Mouse (Mus musculus): Measurements from ENCODE around the gene Mindy4. TPM values are rescaled to one million over a fixed set of nuclear protein-coding genes. Genes with fewer than 3 reads are reported as not detected.

Mindy4 gene
- polyA plus RNA-seq, 1 experiment from 2014 or later, result 16.2 TPM

DNA sequence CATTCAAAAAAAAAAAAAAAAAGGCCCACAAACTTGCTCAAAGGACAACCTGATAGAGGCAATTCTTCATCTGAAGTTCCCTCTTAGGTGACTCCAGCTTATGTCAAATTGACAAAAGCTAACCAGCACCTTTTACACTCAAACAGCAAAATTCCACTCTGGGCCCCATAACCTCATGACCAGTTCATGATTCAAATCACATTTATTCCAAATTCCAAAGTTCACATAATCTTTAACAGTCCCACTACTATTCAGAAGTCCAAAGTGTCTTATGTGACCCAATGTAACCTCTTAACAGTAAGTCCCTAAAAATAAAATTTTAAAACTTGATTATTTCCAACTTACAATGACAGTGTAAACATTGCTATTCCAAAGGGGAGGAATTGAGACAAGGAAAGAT is 13.8 kb upstream of the Mindy4 start:
- H3K9ac ChIP-seq (ENCODE audit: low read depth, low read length), result no peak overlapping the region
- H3K27me3 ChIP-seq (replicated peaks; ENCODE audit: control insufficient read depth, insufficient read depth, low read length), result no peaks in the 10 kb centered on the region
- H3K36me3 ChIP-seq (ENCODE audit: control insufficient read depth, insufficient read depth, low read length), result no peaks in the 10 kb centered on the region
- no peak for ATAC-seq (ENCODE audit: low read depth)
- no peak overlapping the region for H3K4me2 ChIP-seq (ENCODE audit: low read depth, low read length)
- DNase-seq (ENCODE audit: low spot score), result no peak
- no peaks in the 10 kb centered on the region for H3K9me3 ChIP-seq (ENCODE audit: control insufficient read depth, low read length)
- H3K4me3 ChIP-seq (ENCODE audit: low read depth, low read length), result no peak overlapping the region
- H3K27ac ChIP-seq (replicated peaks; ENCODE audit: low read depth, low read length), result no peak overlapping the region
- no peaks in the 10 kb centered on the region for H3K4me1 ChIP-seq (ENCODE audit: control insufficient read depth, insufficient read depth, low read length)

DNA sequence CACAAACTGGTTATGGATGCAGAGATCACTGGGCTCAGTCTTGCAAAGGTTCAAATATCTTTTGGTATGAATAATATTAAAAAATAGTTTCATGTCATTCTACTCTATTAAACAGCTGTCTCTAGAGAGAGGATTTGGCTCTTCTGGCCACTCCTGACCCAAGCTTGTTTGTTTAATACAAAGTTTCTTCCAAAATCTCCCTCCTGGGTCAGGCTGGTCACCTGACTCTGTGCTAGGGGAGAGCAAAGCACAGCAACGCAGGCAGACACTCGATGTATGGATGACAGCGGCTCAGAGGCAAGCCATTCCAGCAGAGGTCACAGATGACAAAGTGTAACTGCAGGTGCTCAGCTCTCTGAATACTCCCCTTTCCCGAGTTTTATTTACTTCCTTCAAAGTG is 11.6 kb upstream of the Mindy4 start:
- H3K4me3 ChIP-seq (ENCODE audit: low read depth, low read length), result no peak overlapping the region
- ATAC-seq (ENCODE audit: low read depth) (no peak), DNase-seq (ENCODE audit: low spot score) (no peak)
- H3K4me2 ChIP-seq (ENCODE audit: low read depth, low read length), result no peak overlapping the region
- no peaks in the 10 kb centered on the region for H3K9me3 ChIP-seq (ENCODE audit: control insufficient read depth, low read length)
- no peaks in the 10 kb centered on the region for H3K27me3 ChIP-seq (replicated peaks; ENCODE audit: control insufficient read depth, insufficient read depth, low read length)
- H3K4me1 ChIP-seq (ENCODE audit: control insufficient read depth, insufficient read depth, low read length), result no peaks in the 10 kb centered on the region
- no peaks in the 10 kb centered on the region for H3K36me3 ChIP-seq (ENCODE audit: control insufficient read depth, insufficient read depth, low read length)
- no peak overlapping the region for H3K27ac ChIP-seq (replicated peaks; ENCODE audit: low read depth, low read length)
- H3K9ac ChIP-seq (ENCODE audit: low read depth, low read length), result no peak overlapping the region
- 54% methylated on average over 4 of the region's 4 CpGs for WGBS

DNA sequence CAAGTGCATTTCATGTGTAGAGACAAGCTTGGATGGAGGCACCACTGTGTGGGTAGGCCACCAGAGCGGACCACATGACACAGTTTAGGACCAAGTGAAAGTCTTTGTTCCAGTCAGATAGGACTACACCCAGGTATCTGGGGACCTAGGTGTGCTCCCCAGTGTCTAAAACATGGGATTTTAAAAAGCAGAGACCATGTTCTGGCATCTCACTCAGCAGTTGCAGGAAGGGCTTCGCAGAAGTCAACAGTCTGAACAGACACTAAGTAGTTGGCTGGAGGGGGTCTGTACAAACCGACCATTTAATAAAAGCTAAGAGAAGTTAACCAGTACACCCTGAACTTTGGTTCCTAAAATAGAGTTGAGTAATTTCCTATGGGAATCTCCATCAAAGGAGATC is 10.0 kb upstream of the Mindy4 start:
- no peak for DNase-seq (ENCODE audit: low spot score)
- Histone ChIP-seq H3K27me3 (replicated peaks; ENCODE audit: control insufficient read depth, insufficient read depth, low read length) (no peaks in the 10 kb centered on the region), H3K4me3 (ENCODE audit: low read depth, low read length) (no peak overlapping the region), H3K4me2 (ENCODE audit: low read depth, low read length) (no peak overlapping the region), H3K9me3 (ENCODE audit: control insufficient read depth, low read length) (no peaks in the 10 kb centered on the region), H3K4me1 (ENCODE audit: control insufficient read depth, insufficient read depth, low read length) (no peaks in the 10 kb centered on the region), H3K36me3 (ENCODE audit: control insufficient read depth, insufficient read depth, low read length) (no peaks in the 10 kb centered on the region), H3K27ac (replicated peaks; ENCODE audit: low read depth, low read length) (no peak overlapping the region), H3K9ac (ENCODE audit: low read depth, low read length) (no peak overlapping the region)
- 84% methylated on average over 3 of the region's 3 CpGs for WGBS
- ATAC-seq (ENCODE audit: low read depth), result no peak

DNA sequence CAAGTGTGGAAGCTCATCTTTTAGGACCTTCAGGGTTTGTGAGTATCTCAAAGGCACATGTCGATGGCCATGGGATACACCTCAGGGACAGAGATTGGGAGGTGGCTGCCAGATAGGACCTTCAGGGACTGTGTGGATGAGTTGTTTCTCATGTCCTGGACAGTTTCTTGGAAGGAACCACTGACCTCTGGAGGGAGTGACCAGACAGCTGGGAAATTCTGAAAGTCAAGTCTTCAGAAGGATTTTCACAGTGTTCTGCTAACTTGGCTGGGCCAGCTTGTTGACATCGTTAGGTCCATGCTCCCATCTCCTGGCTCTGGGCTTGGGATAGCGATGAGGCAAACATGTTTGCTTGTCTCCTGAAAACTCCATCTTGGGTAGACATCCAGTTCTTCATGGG is 4.1 kb upstream of the Mindy4 start:
- WGBS, result 85% methylated on average over 3 of the region's 3 CpGs

GRCm38 (mm10) chr6:55203931-55204330 is 748 bp downstream of the Mindy4 start:
- Histone ChIP-seq H3K4me3 (ENCODE audit: low read depth, low read length) (peak overlapping the region; percentile 43), H3K4me1 (ENCODE audit: control insufficient read depth, insufficient read depth, low read length) (peaks cover 16% of the 10 kb centered on the region), H3K27me3 (replicated peaks; ENCODE audit: control insufficient read depth, insufficient read depth, low read length) (no peaks in the 10 kb centered on the region), H3K4me2 (ENCODE audit: low read depth, low read length) (peak overlapping the region; percentile 59), H3K9me3 (ENCODE audit: control insufficient read depth, low read length) (no peaks in the 10 kb centered on the region), H3K27ac (replicated peaks; ENCODE audit: low read depth, low read length) (peak overlapping the region; percentile 73), H3K36me3 (ENCODE audit: control insufficient read depth, insufficient read depth, low read length) (no peaks in the 10 kb centered on the region), H3K9ac (ENCODE audit: low read depth, low read length) (peak overlapping the region; percentile 54)
- DNase-seq (ENCODE audit: low spot score) (peak; percentile 57), ATAC-seq (ENCODE audit: low read depth) (peak; percentile 48)
- 61% methylated on average over 3 of the region's 3 CpGs for WGBS

More for the DNA sequence above, 4.1 kb upstream of the Mindy4 start:
- peaks cover 1% of the 10 kb centered on the region; the same call in 1 of the 2 replicates for H3K4me1 ChIP-seq (ENCODE audit: control insufficient read depth, insufficient read depth, low read length)
- no peaks in the 10 kb centered on the region for H3K27me3 ChIP-seq (replicated peaks; ENCODE audit: control insufficient read depth, insufficient read depth, low read length)
- no peak overlapping the region for H3K4me2 ChIP-seq (ENCODE audit: low read depth, low read length)
- H3K9me3 ChIP-seq (ENCODE audit: control insufficient read depth, low read length), result no peaks in the 10 kb centered on the region
- no peaks in the 10 kb centered on the region for H3K36me3 ChIP-seq (ENCODE audit: control insufficient read depth, insufficient read depth, low read length)
- ATAC-seq (ENCODE audit: low read depth) (no peak), DNase-seq (ENCODE audit: low spot score) (no peak)
- H3K27ac ChIP-seq (replicated peaks; ENCODE audit: low read depth, low read length), result no peak overlapping the region
- no peak overlapping the region for H3K4me3 ChIP-seq (ENCODE audit: low read depth, low read length)
- H3K9ac ChIP-seq (ENCODE audit: low read depth, low read length), result no peak overlapping the region

DNA sequence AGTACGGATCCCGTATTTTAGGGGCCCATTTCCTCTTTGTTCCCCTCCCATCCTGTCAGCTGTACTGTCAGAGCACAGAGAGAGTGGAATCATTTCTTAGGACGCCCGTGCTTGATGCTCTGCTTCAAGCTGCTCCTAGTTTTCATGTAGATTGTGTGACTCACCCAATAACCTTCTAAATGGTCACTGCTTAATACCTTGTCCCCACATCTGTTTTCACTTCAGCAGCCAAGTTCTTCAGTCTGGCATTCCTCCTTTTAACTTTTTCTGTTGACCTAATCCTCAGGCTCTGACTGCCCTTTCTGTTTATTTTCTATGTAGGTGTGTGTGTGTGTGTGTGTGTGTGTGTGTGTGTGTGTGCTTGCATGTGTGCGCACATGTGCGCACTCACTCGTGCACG is 4.6 kb downstream of the Mindy4 start:
- Histone ChIP-seq H3K27ac (replicated peaks; ENCODE audit: low read depth, low read length) (no peak overlapping the region), H3K9ac (ENCODE audit: low read depth, low read length) (no peak overlapping the region), H3K9me3 (ENCODE audit: control insufficient read depth, low read length) (no peaks in the 10 kb centered on the region), H3K4me1 (ENCODE audit: control insufficient read depth, insufficient read depth, low read length) (peaks cover 24% of the 10 kb centered on the region), H3K36me3 (ENCODE audit: control insufficient read depth, insufficient read depth, low read length) (peaks cover 8% of the 10 kb centered on the region), H3K4me2 (ENCODE audit: low read depth, low read length) (no peak overlapping the region), H3K4me3 (ENCODE audit: low read depth, low read length) (no peak overlapping the region), H3K27me3 (replicated peaks; ENCODE audit: control insufficient read depth, insufficient read depth, low read length) (no peaks in the 10 kb centered on the region)
- DNase-seq (ENCODE audit: low spot score) (no peak), ATAC-seq (ENCODE audit: low read depth) (no peak)
- 58% methylated on average over 8 of the region's 8 CpGs for WGBS

DNA sequence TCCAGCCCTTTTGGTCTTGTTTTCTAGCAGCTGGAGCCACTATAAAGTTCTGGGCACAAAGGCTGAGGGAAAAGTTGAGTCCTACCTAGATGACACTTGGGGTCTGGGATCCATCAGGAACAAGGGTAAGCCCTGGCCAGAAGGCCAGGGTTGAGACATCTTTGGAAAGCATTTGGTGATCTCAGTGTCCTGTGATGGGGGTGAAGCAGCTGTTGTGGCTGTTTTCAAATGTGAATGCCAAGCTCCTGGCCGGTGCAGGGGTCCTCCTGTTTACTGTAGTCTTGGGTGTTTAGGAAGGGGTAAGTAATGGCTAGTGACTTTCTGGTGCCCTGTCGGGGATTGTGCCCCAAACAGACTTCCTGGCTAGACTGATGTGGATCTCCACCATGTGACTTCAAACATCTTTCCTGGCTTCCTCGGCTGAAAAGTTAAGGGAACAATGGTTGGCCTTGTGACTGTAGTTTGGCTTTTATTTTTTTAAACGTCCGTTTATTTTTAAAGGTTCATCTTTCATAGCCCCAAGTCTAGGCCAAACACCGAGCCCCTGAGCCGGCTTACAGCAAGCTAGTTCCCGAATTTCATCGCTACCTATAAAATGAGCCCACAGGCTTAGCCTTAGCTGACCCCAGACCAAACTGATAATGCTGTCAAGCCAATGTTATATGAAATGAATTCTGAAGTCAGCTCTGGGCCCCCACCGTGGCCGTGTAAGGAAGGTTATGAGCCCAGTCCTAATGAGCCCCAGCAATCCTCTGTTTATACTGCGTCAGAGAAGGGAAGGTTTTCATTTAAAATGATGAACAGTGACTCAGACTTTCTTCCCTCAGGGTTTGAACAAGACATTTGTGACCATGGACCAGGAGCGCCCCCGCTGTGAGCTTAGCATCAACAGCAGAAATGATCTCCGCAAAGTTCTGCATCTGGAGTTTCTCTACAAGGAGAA is 7.5 kb downstream of the Mindy4 start:
- WGBS, result 35% methylated on average over 15 of the region's 15 CpGs
- H3K9ac ChIP-seq (ENCODE audit: low read depth, low read length), result no peak overlapping the region
- peaks cover 12% of the 10 kb centered on the region for H3K36me3 ChIP-seq (ENCODE audit: control insufficient read depth, insufficient read depth, low read length)
- peak overlapping the region; percentile 70 for H3K27ac ChIP-seq (replicated peaks; ENCODE audit: low read depth, low read length)
- DNase-seq (ENCODE audit: low spot score) (peak; percentile 32), ATAC-seq (ENCODE audit: low read depth) (no peak)
- no peaks in the 10 kb centered on the region for H3K9me3 ChIP-seq (ENCODE audit: control insufficient read depth, low read length)
- no peak overlapping the region for H3K4me2 ChIP-seq (ENCODE audit: low read depth, low read length)
- peaks cover 15% of the 10 kb centered on the region for H3K4me1 ChIP-seq (ENCODE audit: control insufficient read depth, insufficient read depth, low read length)
- H3K27me3 ChIP-seq (replicated peaks; ENCODE audit: control insufficient read depth, insufficient read depth, low read length), result no peaks in the 10 kb centered on the region
- no peak overlapping the region for H3K4me3 ChIP-seq (ENCODE audit: low read depth, low read length)

DNA sequence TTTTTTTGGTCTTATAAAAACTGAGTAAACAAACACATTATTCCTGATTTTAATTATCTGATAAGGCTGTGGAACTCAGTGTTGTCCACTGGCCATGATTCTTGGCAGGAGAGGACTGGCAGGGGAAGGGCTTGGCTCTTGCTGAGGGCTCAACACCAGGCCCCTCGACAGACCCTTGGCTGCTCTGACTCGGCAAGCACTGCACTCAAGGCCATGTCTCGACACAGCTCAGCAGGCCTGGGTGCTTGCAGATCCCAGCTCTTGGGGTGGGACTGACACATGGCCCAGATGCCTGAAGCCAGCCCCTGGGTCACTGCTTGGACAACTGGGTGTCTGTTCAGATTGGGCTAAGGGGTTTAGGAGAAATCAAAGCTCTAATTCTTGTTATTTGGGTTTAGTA is 11.4 kb downstream of the Mindy4 start:
- 63% methylated on average over 3 of the region's 3 CpGs for WGBS
- H3K9me3 ChIP-seq (ENCODE audit: control insufficient read depth, low read length), result no peaks in the 10 kb centered on the region
- H3K9ac ChIP-seq (ENCODE audit: low read depth, low read length), result no peak overlapping the region
- no peak for ATAC-seq (ENCODE audit: low read depth)
- DNase-seq (ENCODE audit: low spot score), result no peak
- no peak overlapping the region for H3K27ac ChIP-seq (replicated peaks; ENCODE audit: low read depth, low read length)
- H3K4me2 ChIP-seq (ENCODE audit: low read depth, low read length), result no peak overlapping the region
- H3K4me3 ChIP-seq (ENCODE audit: low read depth, low read length), result no peak overlapping the region
- peaks cover 44% of the 10 kb centered on the region for H3K36me3 ChIP-seq (ENCODE audit: control insufficient read depth, insufficient read depth, low read length)
- H3K4me1 ChIP-seq (ENCODE audit: control insufficient read depth, insufficient read depth, low read length), result 0 out of 2 replicates have a peak, but pooled peaks cover 8% of the 10 kb centered on the region
- no peaks in the 10 kb centered on the region for H3K27me3 ChIP-seq (replicated peaks; ENCODE audit: control insufficient read depth, insufficient read depth, low read length)

- Histone ChIP-seq H3K4me2 (ENCODE audit: low read depth, low read length) (no peak overlapping the region), H3K9me3 (ENCODE audit: control insufficient read depth, low read length) (no peaks in the 10 kb centered on the region), H3K9ac (ENCODE audit: low read depth, low read length) (no peak overlapping the region), H3K27me3 (replicated peaks; ENCODE audit: control insufficient read depth, insufficient read depth, low read length) (no peaks in the 10 kb centered on the region), H3K36me3 (ENCODE audit: control insufficient read depth, insufficient read depth, low read length) (peaks cover 52% of the 10 kb centered on the region), H3K4me3 (ENCODE audit: low read depth, low read length) (no peak overlapping the region), H3K4me1 (ENCODE audit: control insufficient read depth, insufficient read depth, low read length) (no peaks in the 10 kb centered on the region), H3K27ac (replicated peaks; ENCODE audit: low read depth, low read length) (no peak overlapping the region)
- DNase-seq (ENCODE audit: low spot score) (no peak), ATAC-seq (ENCODE audit: low read depth) (no peak)
- 90% methylated on average over 9 of the region's 9 CpGs for WGBS
Measured at GRCm38 (mm10) chr6:55218232-55218631, 15.0 kb downstream of the Mindy4 start.

All from embryonic facial prominence, embryonic 14.5 days (tissue).